Comparison of ENCODE assay signal across 9 mouse cellular contexts in the genomic region with DNA sequence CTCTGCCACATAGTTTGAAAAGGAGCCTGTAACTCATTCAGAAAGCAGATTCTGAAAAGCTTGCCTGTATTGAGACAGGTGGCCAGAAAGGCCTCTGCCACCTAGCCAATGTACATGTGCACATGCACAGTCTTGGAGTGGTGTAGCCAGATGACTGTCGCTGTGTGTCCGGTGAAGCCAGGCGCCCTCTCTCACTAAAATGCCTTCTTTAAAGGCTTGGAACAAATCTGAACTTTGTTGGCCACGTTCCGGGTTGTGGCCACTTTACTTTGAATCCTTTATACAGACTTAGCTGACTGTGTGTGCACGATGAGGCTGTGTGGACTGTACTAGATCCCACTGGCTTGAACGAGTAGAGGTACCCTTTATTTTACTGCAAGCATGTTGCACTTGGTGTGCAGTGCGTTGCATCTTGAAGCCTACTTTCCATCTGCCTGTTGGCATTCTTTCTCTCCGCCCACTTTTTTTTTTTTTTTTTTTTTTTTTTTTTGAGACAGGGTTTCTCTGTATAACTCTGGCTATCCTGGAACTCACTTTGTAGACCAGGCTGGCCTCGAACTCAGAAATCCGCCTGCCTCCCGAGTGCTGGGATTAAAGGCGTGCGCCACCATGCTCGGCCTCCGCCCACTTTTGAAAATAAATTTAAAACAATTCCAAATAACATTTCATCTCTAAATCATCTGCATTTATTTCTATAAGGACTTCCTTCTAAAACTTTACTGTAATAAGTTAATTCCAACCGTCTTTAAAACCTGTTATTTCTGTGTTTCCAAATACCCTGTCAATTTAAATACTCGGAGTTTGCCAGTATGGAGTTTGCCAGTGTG. TPM values are rescaled to one million over a fixed set of nuclear protein-coding genes. Genes with fewer than 3 reads are reported as not detected.
A peak's percentile ranks its signal among the peaks of the same experiment; 100 is the strongest.
DNase-seq lines count a peak whose midpoint lies in the region; ATAC-seq and TF ChIP-seq lines count a peak whose summit lies in the region.
"Had no signal": no experiment of that assay in that cellular context is flagged by ENCODE, and none has a peak within 500 bp of the region (broad histone marks: within the 10 kb centered on the region; RNA-seq: fewer than 3 reads in every experiment).

No protein-coding gene starts in this region.

- H3K4me2 ChIP-seq in limb, embryonic 15.5 days, result peak overlapping the region; percentile 68
- peak overlapping the region; percentile 81 for H3K4me2 ChIP-seq in neural tube, embryonic 15.5 days

- H3K79me2 ChIP-seq in heart, adult 2 months (replicated peaks; ENCODE audit: control insufficient read depth, insufficient read depth, low read length), result no peaks in the 10 kb centered on the region

- no peak for DNase-seq in heart, adult 2 months
- no peak for DNase-seq in heart, postnatal 25 days (ENCODE audit: low spot score)
- DNase-seq in heart, postnatal 4 days, result peak; percentile 18
- no peak for DNase-seq in ovary, postnatal 10 days (ENCODE audit: low spot score)

- H3K27me3 ChIP-seq in heart, adult 2 months (ENCODE audit: control insufficient read depth, insufficient read depth, low read length), result no peaks in the 10 kb centered on the region
- H3K27me3 ChIP-seq in E14TG2a.4 (ENCODE audit: insufficient read depth, low read length), result no peaks in the 10 kb centered on the region
- no peaks in the 10 kb centered on the region for H3K27me3 ChIP-seq in limb, embryonic 15.5 days
- H3K27me3 ChIP-seq in neural tube, embryonic 15.5 days (replicated peaks), result no peaks in the 10 kb centered on the region

- TF ChIP-seq POLR2A in heart, adult 2 months (IDR thresholded peaks at IDR 0.05; ENCODE audit: insufficient read depth, low read depth, low read length), result no peak
- TF ChIP-seq POLR2A in cortical plate, adult 2 months (IDR thresholded peaks at IDR 0.05; ENCODE audit: extremely low read depth, insufficient read depth, low read length), result no peak

- H3K36me3 ChIP-seq in heart, adult 2 months (ENCODE audit: control insufficient read depth, insufficient read depth, low read length), result no peaks in the 10 kb centered on the region
- H3K36me3 ChIP-seq in E14TG2a.4 (ENCODE audit: insufficient read depth, low read length), result peaks cover 52% of the 10 kb centered on the region
- H3K36me3 ChIP-seq in limb, embryonic 15.5 days, result peaks cover 49% of the 10 kb centered on the region
- H3K36me3 ChIP-seq in neural tube, embryonic 15.5 days, result peaks cover 34% of the 10 kb centered on the region

- WGBS in heart, adult 2 months, result 47% methylated on average over 18 of the region's 18 CpGs
- WGBS in limb, embryonic 15.5 days, result 51% methylated on average over 18 of the region's 18 CpGs
- WGBS in neural tube, embryonic 15.5 days, result 59% methylated on average over 18 of the region's 18 CpGs

- no peaks in the 10 kb centered on the region for H3K9me3 ChIP-seq in E14TG2a.4 (ENCODE audit: low read length)
- no peaks in the 10 kb centered on the region for H3K9me3 ChIP-seq in limb, embryonic 15.5 days
- no peaks in the 10 kb centered on the region for H3K9me3 ChIP-seq in neural tube, embryonic 15.5 days (replicated peaks)

- peaks cover 1% of the 10 kb centered on the region; the same call in 1 of the 2 replicates for H3K4me1 ChIP-seq in heart, adult 2 months (ENCODE audit: control insufficient read depth, insufficient read depth, low read length)
- H3K4me1 ChIP-seq in E14TG2a.4 (replicated peaks; ENCODE audit: low read depth, low read length), result peaks cover 22% of the 10 kb centered on the region
- peaks cover 3% of the 10 kb centered on the region for H3K4me1 ChIP-seq in cortical plate, adult 2 months (ENCODE audit: control insufficient read depth, insufficient read depth, low read length)
- peaks cover 4% of the 10 kb centered on the region; the same call in 1 of the 2 replicates for H3K4me1 ChIP-seq in limb, embryonic 15.5 days
- H3K4me1 ChIP-seq in neural tube, embryonic 15.5 days, result peaks cover 22% of the 10 kb centered on the region

- intact Hi-C loops in heart, adult 2 months (cut with DNase I), result no loop called here
- intact Hi-C loops in heart, postnatal 25 days (cut with DNase I), result loop anchor here (5.0 kb wide), 2 partner anchors 71 to 326 kb away; partner anchors contain the start of gene Rfxap

- no peak for TF ChIP-seq CTCF in heart, adult 2 months (IDR thresholded peaks at IDR 0.05)
- TF ChIP-seq CTCF in E14TG2a.4 (conservative IDR thresholded peaks at IDR 0.05; ENCODE audit: low read length), result no peak
- TF ChIP-seq CTCF in cortical plate, adult 2 months (IDR thresholded peaks at IDR 0.05; ENCODE audit: extremely low read depth, insufficient read depth, low read length), result no peak

- H3K4me3 ChIP-seq in heart, adult 2 months, result peak overlapping the region; percentile 92
- H3K4me3 ChIP-seq in E14TG2a.4 (replicated peaks; ENCODE audit: low read length), result peak overlapping the region; percentile 95
- peak overlapping the region; percentile 98 for H3K4me3 ChIP-seq in cortical plate, adult 2 months (ENCODE audit: insufficient read depth, low read length)
- H3K4me3 ChIP-seq in limb, embryonic 15.5 days, result peak overlapping the region; percentile 90
- H3K4me3 ChIP-seq in neural tube, embryonic 15.5 days (replicated peaks), result peak overlapping the region; percentile 91

- peak overlapping the region; percentile 58 for H3K9ac ChIP-seq in heart, adult 2 months (ENCODE audit: low read depth, low read length)
- H3K9ac ChIP-seq in limb, embryonic 15.5 days, result peak overlapping the region; percentile 95
- peak overlapping the region; percentile 98 for H3K9ac ChIP-seq in neural tube, embryonic 15.5 days (replicated peaks)

- ATAC-seq in limb, embryonic 15.5 days (ENCODE audit: insufficient number of reproducible peaks, low FRiP score, low TSS enrichment, low read depth), result no peak
- ATAC-seq in neural tube, embryonic 15.5 days (ENCODE audit: low FRiP score), result no peak

- peak overlapping the region; percentile 99; the same call in 1 of the 2 replicates for H3K27ac ChIP-seq in heart, adult 2 months
- no peak overlapping the region for H3K27ac ChIP-seq in cortical plate, adult 2 months (ENCODE audit: insufficient read depth, low read length)
- peak overlapping the region; percentile 99 for H3K27ac ChIP-seq in limb, embryonic 15.5 days
- peak overlapping the region; percentile 99 for H3K27ac ChIP-seq in neural tube, embryonic 15.5 days (replicated peaks)

- no peak for TF ChIP-seq EP300 in heart, adult 2 months (IDR thresholded peaks at IDR 0.05; ENCODE audit: insufficient read depth, low read depth, low read length)

RNA-seq across cellular contexts. Expression of gene Alg5, which starts 1.0 kb away (rescaled TPM):
- total RNA-seq in heart, adult 2 months (2021), result 10 to 100 TPM in 1 of 2 experiments, 1 to 10 TPM in 1; 8.9 to 10.5 TPM
- 6.9 and 10.4 TPM in 2 replicates for polyA plus RNA-seq in heart, adult 2 months (2012; rRNA removed)
- 10 to 100 TPM; 10.0 to 10.5 TPM for total RNA-seq in heart, postnatal 25 days (2021)
- 23.2 and 24.6 TPM in 2 replicates for polyA plus RNA-seq in cortical plate, adult 2 months (2012; rRNA removed)
- 10 to 100 TPM; 19.2 to 24.0 TPM for total RNA-seq in heart, postnatal 4 days (2021)
- 61.9 and 71.0 TPM in 2 replicates for polyA plus RNA-seq in limb, embryonic 15.5 days (2015; fragmentation: Nextera tagmentation; extraction: Ambion mirVana)
- polyA plus RNA-seq in neural tube, embryonic 15.5 days (2015; fragmentation: Nextera tagmentation; extraction: Ambion mirVana), result 45.7 and 49.0 TPM in 2 replicates

RNA-seq across cellular contexts. Expression of gene Exosc8, which starts 1.1 kb away (rescaled TPM):
- total RNA-seq in heart, adult 2 months (2021), result 10 to 100 TPM; 19.0 to 19.7 TPM
- 10.7 and 19.9 TPM in 2 replicates for polyA plus RNA-seq in heart, adult 2 months (2012; rRNA removed)
- total RNA-seq in heart, postnatal 25 days (2021), result 10 to 100 TPM; 18.1 to 18.8 TPM
- polyA plus RNA-seq in cortical plate, adult 2 months (2012; rRNA removed), result 41.7 and 44.7 TPM in 2 replicates
- 10 to 100 TPM; 40.3 to 44.7 TPM for total RNA-seq in heart, postnatal 4 days (2021)
- polyA plus RNA-seq in limb, embryonic 15.5 days (2015; fragmentation: Nextera tagmentation; extraction: Ambion mirVana), result 101 and 104 TPM in 2 replicates
- polyA plus RNA-seq in neural tube, embryonic 15.5 days (2015; fragmentation: Nextera tagmentation; extraction: Ambion mirVana), result 71.9 and 88.5 TPM in 2 replicates

RNA-seq across cellular contexts. Expression of gene Smad9, which starts 19.1 kb away (rescaled TPM):
- total RNA-seq in heart, adult 2 months (2021), result 1 to 10 TPM; 1.6 to 3.5 TPM
- polyA plus RNA-seq in heart, adult 2 months (2012; rRNA removed), result 1.0 and 1.5 TPM in 2 replicates
- 1 to 10 TPM; 1.9 to 2.0 TPM for total RNA-seq in heart, postnatal 25 days (2021)
- 5.3 and 5.7 TPM in 2 replicates for polyA plus RNA-seq in cortical plate, adult 2 months (2012; rRNA removed)
- total RNA-seq in heart, postnatal 4 days (2021), result 1 to 10 TPM; 1.5 to 1.8 TPM
- polyA plus RNA-seq in limb, embryonic 15.5 days (2015; fragmentation: Nextera tagmentation; extraction: Ambion mirVana), result 0.52 and 0.56 TPM in 2 replicates
- 0.86 and 0.91 TPM in 2 replicates for polyA plus RNA-seq in neural tube, embryonic 15.5 days (2015; fragmentation: Nextera tagmentation; extraction: Ambion mirVana)

RNA-seq across cellular contexts. Expression of gene Gm21958, which starts 22.2 kb away (rescaled TPM):
- not detected for total RNA-seq in heart, adult 2 months (2021)
- not detected in 2 replicates for polyA plus RNA-seq in heart, adult 2 months (2012; rRNA removed)
- not detected for total RNA-seq in heart, postnatal 25 days (2021)
- not detected in 2 replicates for polyA plus RNA-seq in cortical plate, adult 2 months (2012; rRNA removed)
- total RNA-seq in heart, postnatal 4 days (2021), result not detected
- 0.81 TPM in 1 of 2 replicates, not detected in the other for polyA plus RNA-seq in limb, embryonic 15.5 days (2015; fragmentation: Nextera tagmentation; extraction: Ambion mirVana)
- 0.40 and 0.42 TPM in 2 replicates for polyA plus RNA-seq in neural tube, embryonic 15.5 days (2015; fragmentation: Nextera tagmentation; extraction: Ambion mirVana)
- total RNA-seq: adrenal gland, postnatal 36 days had no signal

RNA-seq across cellular contexts. Expression of gene Supt20, which starts 43.7 kb away (rescaled TPM):
- total RNA-seq in heart, adult 2 months (2021), result 10 to 100 TPM; 18.0 to 19.8 TPM
- 22.7 and 26.4 TPM in 2 replicates for polyA plus RNA-seq in heart, adult 2 months (2012; rRNA removed)
- total RNA-seq in heart, postnatal 25 days (2021), result 10 to 100 TPM; 18.4 to 18.9 TPM
- polyA plus RNA-seq in cortical plate, adult 2 months (2012; rRNA removed), result 45.0 and 50.3 TPM in 2 replicates
- total RNA-seq in heart, postnatal 4 days (2021), result 10 to 100 TPM; 49.8 to 50.5 TPM
- 97.7 and 98.5 TPM in 2 replicates for polyA plus RNA-seq in limb, embryonic 15.5 days (2015; fragmentation: Nextera tagmentation; extraction: Ambion mirVana)
- polyA plus RNA-seq in neural tube, embryonic 15.5 days (2015; fragmentation: Nextera tagmentation; extraction: Ambion mirVana), result 80.7 and 81.4 TPM in 2 replicates
